Mouse (Mus musculus): ENCODE measurements around the gene Apba1. TPM values are rescaled to one million over a fixed set of nuclear protein-coding genes. Genes with fewer than 3 reads are reported as not detected.

Apba1 gene
- total RNA-seq, 4 experiments from 2014 or later, result 127 to 143 (median 133) TPM

DNA sequence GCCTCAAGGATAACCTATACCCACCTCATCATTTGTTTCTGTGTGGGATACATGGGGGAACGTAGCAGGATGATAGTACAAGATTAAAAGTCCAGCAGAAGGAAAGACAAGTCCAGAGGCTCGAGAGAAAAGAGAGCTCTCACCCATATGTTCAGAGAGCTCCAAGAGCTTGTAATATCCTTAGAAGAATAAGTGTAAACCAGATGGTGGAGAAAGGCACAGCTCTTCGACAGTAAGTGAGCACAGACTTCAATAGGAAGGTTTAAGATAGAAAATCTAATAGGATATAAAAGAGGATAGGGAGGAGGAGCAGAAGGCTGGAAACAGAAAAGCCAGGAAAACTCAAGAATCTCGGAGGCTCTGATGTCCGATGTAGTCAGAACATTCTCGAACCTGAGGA lies 115.8 kb downstream of the Apba1 start:
- DNase-seq (ENCODE audit: low spot score in 2 of 2), result no peak

DNA sequence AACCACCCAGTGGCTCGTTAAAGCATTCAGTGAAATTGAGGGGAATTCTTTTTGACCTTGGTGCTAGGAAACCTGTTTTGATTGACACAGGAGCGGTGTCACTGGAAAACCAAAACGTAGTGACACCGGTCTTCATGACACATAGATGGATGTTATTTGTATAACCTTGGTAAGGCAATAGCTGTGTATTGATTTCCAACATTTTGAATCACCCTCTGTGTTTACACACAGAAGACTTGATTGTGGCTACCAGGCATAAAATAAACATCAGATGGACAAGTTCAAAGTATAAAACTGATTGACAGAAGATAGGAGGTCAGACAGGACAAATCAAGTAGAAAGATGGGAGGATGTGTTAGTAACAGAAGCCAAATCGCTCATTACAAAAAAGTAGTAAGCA lies 117.1 kb downstream of the Apba1 start:
- DNase-seq (ENCODE audit: low spot score in 2 of 2), result no peak

- DNase-seq (ENCODE audit: low spot score in 2 of 2), result peak in 1 of 2 experiments; percentile 75
Observed at GRCm38 (mm10) chr19:23879862-23880261, 121.2 kb downstream of the Apba1 start.

GRCm38 (mm10) chr19:23886169-23886568 lies 127.5 kb downstream of the Apba1 start:
- DNase-seq (ENCODE audit: low spot score in 2 of 2), result no peak

GRCm38 (mm10) chr19:23891421-23891820 lies 132.7 kb downstream of the Apba1 start:
- no peak for DNase-seq (ENCODE audit: low spot score in 2 of 2)

- no peak for DNase-seq (ENCODE audit: low spot score in 2 of 2)
Observed at GRCm38 (mm10) chr19:23892633-23893032, 133.9 kb downstream of the Apba1 start.

DNA sequence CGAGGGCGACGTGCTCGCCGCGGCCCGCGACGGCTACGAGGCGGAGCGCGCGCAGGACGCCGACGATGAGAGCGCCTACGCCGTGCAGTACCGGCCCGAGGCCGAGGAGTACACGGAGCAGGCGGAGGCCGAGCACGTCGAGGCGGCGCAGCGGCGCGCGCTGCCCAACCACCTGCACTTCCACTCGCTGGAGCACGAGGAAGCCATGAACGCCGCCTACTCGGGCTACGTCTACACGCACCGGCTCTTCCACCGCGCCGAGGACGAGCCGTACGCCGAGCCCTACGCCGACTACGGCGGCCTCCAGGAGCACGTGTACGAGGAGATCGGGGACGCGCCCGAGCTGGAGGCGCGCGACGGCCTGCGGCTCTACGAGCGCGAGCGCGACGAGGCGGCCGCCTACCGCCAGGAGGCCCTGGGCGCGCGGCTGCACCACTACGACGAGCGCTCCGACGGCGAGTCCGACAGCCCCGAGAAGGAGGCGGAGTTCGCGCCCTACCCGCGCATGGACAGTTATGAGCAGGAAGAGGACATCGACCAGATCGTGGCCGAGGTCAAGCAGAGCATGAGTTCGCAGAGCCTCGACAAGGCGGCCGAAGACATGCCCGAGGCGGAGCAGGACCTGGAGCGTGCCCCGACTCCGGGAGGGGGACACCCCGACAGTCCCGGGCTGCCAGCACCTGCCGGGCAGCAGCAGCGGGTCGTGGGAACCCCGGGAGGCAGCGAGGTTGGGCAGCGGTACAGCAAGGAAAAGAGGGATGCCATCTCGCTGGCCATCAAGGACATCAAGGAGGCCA lies 134.6 kb downstream of the Apba1 start:
- DNase-seq (ENCODE audit: low spot score in 2 of 2), result peak in 1 of 2 experiments; percentile 69

GRCm38 (mm10) chr19:23893946-23894345 lies 135.3 kb downstream of the Apba1 start:
- DNase-seq (ENCODE audit: low spot score in 2 of 2), result no peak

DNA sequence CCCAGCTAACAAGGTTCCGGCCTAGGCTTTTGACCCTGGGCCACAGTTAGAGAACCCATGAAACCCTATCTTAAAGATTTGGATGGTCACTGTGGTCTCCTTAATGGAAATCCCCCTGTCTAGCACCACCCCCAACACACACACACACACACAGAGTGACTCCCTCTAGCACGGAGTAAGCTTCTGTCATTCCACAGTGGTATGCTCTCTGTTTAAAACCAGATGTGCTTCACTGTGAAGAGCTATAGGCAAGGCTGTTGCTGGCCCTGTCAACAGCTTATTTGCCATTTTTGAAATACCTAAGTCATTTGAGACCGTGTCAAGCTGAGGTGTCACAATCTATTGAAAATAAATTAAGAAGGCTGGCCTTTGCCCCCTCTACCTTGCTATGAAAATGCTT lies 136.1 kb downstream of the Apba1 start:
- no peak for DNase-seq (ENCODE audit: low spot score in 2 of 2)

DNA sequence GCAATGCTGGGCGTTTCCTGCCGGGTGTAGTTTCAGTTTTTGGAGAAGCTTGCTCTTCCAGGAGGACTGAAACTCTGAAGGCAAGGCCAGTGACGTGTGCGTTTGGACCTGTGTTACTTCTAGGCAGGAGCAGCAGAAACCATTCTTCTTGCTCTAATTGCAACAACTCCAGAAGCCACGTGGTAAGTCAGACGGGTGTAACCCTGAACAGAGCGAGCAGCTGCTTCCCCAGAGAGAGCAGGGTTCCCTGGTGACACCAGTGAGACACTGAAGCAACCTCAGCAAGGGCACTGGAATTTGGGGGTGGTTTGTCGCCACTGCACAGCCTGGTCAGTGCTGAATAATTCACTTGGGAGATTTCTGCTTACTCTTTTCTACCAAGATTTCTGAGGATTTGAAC lies 138.2 kb downstream of the Apba1 start:
- DNase-seq (ENCODE audit: low spot score in 2 of 2), result no peak

- DNase-seq (ENCODE audit: low spot score in 2 of 2), result no peak
Observed at GRCm38 (mm10) chr19:23898501-23898900, 139.8 kb downstream of the Apba1 start.

GRCm38 (mm10) chr19:23901177-23901576 lies 142.5 kb downstream of the Apba1 start:
- DNase-seq (ENCODE audit: low spot score in 2 of 2), result no peak

GRCm38 (mm10) chr19:23901768-23902167 lies 143.1 kb downstream of the Apba1 start:
- DNase-seq (ENCODE audit: low spot score in 2 of 2), result no peak

GRCm38 (mm10) chr19:23903066-23903465 lies 144.4 kb downstream of the Apba1 start:
- no peak for DNase-seq (ENCODE audit: low spot score in 2 of 2)

GRCm38 (mm10) chr19:23904922-23905321 lies 146.2 kb downstream of the Apba1 start:
- no peak for DNase-seq (ENCODE audit: low spot score in 2 of 2)

- DNase-seq (ENCODE audit: low spot score in 2 of 2), result no peak
Observed at GRCm38 (mm10) chr19:23905772-23906171, 147.1 kb downstream of the Apba1 start.

DNA sequence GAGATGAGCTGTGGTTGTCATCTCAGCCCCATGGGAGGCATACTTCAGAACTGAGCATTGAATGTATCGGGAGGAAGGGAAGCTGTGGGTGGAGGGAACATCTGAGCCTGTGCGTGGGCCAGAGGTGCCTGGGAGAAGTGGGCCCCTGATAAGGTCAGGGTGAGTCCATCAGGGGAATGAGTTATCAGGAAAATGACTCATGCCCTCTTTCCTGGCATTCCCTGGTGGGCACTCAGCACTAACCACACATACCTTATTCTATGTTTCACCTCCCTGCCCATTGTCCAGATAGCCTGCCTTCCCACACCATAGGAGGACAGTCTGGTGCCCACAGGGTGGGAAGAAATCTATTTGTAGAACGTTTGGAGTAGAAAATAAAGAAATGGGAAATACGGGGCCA lies 151.7 kb downstream of the Apba1 start:
- DNase-seq (ENCODE audit: low spot score in 2 of 2), result no peak

- DNase-seq (ENCODE audit: low spot score in 2 of 2), result no peak
Observed at GRCm38 (mm10) chr19:23919384-23920219, 160.9 kb downstream of the Apba1 start.

DNA sequence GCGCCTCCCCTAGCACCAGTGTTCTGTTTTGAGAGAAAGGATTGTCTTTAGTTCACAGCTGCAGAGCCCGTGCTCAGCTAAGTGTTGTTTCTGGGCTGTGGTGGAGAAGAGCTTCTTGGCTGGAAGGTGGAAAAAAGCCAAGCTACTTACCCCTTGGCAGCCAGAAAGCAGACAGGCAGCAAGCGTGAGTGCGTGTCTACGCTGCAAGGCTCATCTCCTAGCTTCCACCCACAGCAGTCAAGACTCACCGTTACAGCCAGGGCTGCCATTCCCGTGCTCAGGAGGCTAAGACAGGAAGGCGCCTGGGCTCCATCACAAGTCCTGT lies 161.5 kb downstream of the Apba1 start:
- DNase-seq (ENCODE audit: low spot score in 2 of 2), result peak in 1 of 2 experiments; percentile 34

DNA sequence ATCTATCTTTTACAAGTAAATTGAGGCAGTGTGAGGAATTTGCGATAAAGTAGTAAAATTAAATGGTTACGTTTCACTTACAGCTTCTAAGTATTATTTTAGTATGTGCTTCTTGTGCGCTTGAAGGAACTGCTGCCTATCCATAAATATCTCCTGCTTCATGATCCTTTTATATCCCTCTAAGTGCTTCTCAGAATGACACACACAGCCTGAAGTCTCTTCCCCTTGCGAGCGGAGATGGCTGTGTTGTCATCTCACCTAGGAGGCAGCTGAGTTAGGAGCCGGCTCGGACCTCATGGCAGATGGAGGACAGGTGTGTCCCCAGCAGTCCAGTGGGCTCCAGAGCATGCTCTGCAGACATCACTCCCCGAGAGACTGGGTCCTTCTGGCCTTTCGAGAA lies 163.9 kb downstream of the Apba1 start:
- no peak for DNase-seq (ENCODE audit: low spot score in 2 of 2)

GRCm38 (mm10) chr19:23924057-23924456 lies 165.4 kb downstream of the Apba1 start:
- DNase-seq (ENCODE audit: low spot score in 2 of 2), result no peak

DNA sequence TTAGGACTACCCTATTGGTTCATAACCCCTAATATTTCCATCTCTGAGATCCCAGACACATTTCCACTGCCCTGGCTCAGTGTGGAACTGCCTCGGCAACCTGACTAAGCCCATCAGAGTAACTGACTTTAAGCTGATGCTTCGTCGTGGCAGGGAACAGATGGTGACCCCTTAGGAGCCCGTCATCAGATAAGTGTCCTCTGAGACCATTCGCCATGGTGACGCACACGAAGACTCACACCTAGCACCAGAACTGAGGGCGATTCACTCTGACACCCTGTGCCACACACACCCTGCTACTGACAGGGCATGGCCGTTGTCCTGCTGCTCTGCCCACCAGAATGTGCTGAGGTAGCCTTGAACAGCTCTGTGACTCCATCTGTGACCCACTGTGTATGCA lies 166.1 kb downstream of the Apba1 start:
- DNase-seq (ENCODE audit: low spot score in 2 of 2), result no peak

GRCm38 (mm10) chr19:23925541-23925940 lies 166.9 kb downstream of the Apba1 start:
- DNase-seq (ENCODE audit: low spot score in 2 of 2), result no peak

Measured in left cerebral cortex, adult 8-10 months (tissue).